ENCODE assay signal across 13 mouse cellular contexts in genomic region chr3:55452464-55452863, GRCm38 (mm10).
A peak's percentile ranks its signal among the peaks of the same experiment; 100 is the strongest.
DNase-seq lines count a peak whose midpoint lies in the region.
"Had no signal": no experiment of that assay in that cellular context is flagged by ENCODE, and none has a peak within 500 bp of the region (broad histone marks: within the 10 kb centered on the region; RNA-seq: fewer than 3 reads in every experiment).

No protein-coding gene starts in this region.

- DNase-seq in brain, adult 2 months (ENCODE audit: low read depth, low spot score): peak; percentile 62
- DNase-seq in lung, adult 18-20 months: peak; percentile 46 to 57
- DNase-seq in lung, postnatal 10 days: peak; percentile 12
- peak; percentile 69 for DNase-seq in lung, postnatal 36 days
- no peak for DNase-seq in layer of hippocampus, adult 9-10 months (ENCODE audit: low spot score)
- no peak for DNase-seq in ovary, postnatal 10 days (ENCODE audit: low spot score)
- DNase-seq: adrenal gland, adult 8-10 months; adrenal gland, postnatal 25 days; cerebellum, adult 18-20 months; cerebellum, adult 9-10 months; cerebellum, postnatal 14 days; gastrocnemius, postnatal 36 days; heart, adult 2 months had no signal

Comparison
In these comparisons a context has a peak if more than half of its experiments do, and no peak if none do; other contexts are left out.
1. DNase-seq: peak in brain, adult 2 months (single experiment), lung, adult 18-20 months (2 of 2), lung, postnatal 10 days (single experiment) and lung, postnatal 36 days (single experiment); none in layer of hippocampus, adult 9-10 months (single experiment) and ovary, postnatal 10 days (single experiment).